Mouse (Mus musculus): Measurements from ENCODE around the gene Dzip1l. TPM values are rescaled to one million over a fixed set of nuclear protein-coding genes. Genes with fewer than 3 reads are reported as not detected.

Dzip1l gene
- polyA plus RNA-seq, 3 experiments from 2014 or later = not detected

Other genes with a start within 250 kb of the Dzip1l start
- under 1 TPM in 1 of 3 experiments, not detected in 2; 0.32 TPM for gene Mras, start 192.1 kb upstream of the Dzip1l start, polyA plus RNA-seq (2017; shearing (Covaris generic))
- gene Nme9, start 178.0 kb upstream of the Dzip1l start, polyA plus RNA-seq (2017; shearing (Covaris generic)) = not detected
- gene Armc8, start 60.6 kb upstream of the Dzip1l start, polyA plus RNA-seq (2017; shearing (Covaris generic)) = 10 to 100 TPM; 23.7 to 33.3 (median 28.2) TPM
- 10 to 100 TPM; 20.6 to 35.6 (median 24.4) TPM for gene Dbr1, start 53.7 kb upstream of the Dzip1l start, polyA plus RNA-seq (2017; shearing (Covaris generic))
- not detected for gene A4gnt, start 17.0 kb upstream of the Dzip1l start, polyA plus RNA-seq (2017; shearing (Covaris generic))
- not detected for gene Cldn18, start 87.8 kb downstream of the Dzip1l start, polyA plus RNA-seq (2017; shearing (Covaris generic))
- gene Sox14, start 246.7 kb downstream of the Dzip1l start, polyA plus RNA-seq (2017; shearing (Covaris generic)) = not detected

Measured in inflammation-experienced regulatory T-cells, adult 6 months (primary cell).